Mouse (Mus musculus) left cerebral cortex, postnatal 25 days (tissue): ENCODE measurements at regions not wholly inside any gene's neighbourhood (a gene's known extent, or its start where the extent isn't known, plus 50 kb on each side); places are given as distances from the start of the nearest gene placed in this dataset.
"Not testable (repeated sequence)": the region's sequence is repeated elsewhere in the genome, so short reads cannot be mapped to it uniquely, and the experiment has no call there.

Experiments used
- DNase-seq, 2 experiments: peaks; one replicate each; pipeline ENCODE4 v3.0.0; 2022; ENCODE audit warnings: low spot score in 2 of 2, mixed read lengths in 1 of 2
- intact Hi-C: fragments of 180-260 bp; cut with DNase I; formaldehyde crosslinking; loops from one replicate; pipeline ENCODE4 v1.15.1; 2025

- intact Hi-C loops, DNase-seq: not testable (repeated sequence)
These were observed 146.0 kb upstream of the Tacstd2 start for GRCm38 (mm10) chr6:67681641-67682040.

DNA sequence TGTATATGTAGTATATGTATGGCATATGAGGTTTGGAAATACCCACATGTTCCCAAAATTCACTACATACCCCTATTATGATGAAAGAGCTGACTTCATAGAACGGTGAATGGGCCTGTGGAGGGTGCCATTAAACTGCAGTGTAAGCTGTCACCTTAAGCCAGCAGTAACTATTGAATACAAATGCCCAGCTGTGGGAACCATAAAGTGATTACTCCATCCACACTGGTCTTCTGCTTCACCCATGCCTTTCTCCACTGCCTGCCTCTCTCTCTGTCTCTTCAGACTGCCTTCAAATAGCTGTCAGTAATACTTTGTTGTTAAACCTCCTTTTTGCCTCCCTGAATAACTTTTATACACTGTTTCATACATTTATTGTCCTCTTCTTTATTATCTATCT lies 143.5 kb upstream of the Tacstd2 start:
- DNase-seq, intact Hi-C loops: not testable (repeated sequence)

DNA sequence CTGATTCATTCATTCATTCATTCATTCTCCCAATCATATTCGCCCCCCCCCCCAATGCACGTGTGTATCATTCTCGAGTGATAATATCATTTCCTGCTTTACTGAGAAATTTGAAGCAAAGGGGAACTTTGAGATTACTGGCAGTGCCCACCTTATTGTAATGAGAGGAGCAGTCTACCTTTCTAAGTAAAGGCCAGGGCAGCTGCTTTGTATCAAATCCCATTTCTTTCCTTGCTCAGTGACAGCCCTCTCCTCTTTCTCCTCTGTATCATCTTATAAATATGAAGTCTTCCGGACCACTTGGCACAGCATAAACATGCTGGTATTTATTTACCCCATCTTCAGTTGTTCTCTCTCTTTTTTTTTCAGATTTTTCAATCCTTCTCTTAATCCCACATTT lies 139.1 kb upstream of the Tacstd2 start:
- intact Hi-C loops, DNase-seq: not testable (repeated sequence)

GRCm38 (mm10) chr6:67673316-67673715 lies 137.7 kb upstream of the Tacstd2 start:
- DNase-seq, intact Hi-C loops: not testable (repeated sequence)

DNA sequence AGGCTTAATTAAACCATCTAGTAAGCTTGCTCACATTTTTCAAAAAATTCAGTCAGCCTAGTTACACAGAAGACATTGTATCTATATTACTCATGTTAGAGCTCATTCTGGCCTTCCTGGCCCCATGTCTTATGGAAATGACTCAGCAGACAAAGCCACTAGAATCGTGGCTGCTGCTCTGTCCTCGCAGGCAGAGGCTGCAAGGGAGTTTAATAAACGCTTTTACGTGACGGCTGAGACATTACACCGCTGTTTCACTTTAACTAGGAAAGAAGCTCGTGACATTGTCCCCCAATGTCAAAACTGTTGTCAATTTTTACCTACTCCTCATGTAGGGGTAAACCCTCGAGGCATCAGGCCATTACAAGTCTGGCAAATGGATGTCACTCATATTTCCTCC lies 132.5 kb upstream of the Tacstd2 start:
- DNase-seq, intact Hi-C loops: not testable (repeated sequence)

DNA sequence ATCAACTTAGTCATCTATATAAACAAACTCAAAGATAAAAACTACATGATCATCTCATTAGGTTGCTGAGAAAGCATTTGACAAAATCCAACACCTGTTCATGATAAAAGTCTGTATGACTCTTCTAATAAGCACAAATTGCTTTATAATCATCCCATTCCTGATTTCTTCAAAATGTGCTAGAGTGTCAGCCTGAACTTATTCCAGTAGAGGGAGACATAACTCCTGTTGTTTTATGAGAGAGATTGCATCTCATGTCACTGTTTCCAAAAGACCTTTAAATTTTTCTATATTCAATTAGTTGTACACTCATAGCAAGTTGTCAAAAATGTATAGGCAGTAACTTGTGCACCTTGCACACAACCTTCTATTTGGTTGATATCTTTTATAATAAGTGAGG lies 96.0 kb upstream of the Tacstd2 start:
- intact Hi-C loops = no loop called here
- DNase-seq = no peak

DNA sequence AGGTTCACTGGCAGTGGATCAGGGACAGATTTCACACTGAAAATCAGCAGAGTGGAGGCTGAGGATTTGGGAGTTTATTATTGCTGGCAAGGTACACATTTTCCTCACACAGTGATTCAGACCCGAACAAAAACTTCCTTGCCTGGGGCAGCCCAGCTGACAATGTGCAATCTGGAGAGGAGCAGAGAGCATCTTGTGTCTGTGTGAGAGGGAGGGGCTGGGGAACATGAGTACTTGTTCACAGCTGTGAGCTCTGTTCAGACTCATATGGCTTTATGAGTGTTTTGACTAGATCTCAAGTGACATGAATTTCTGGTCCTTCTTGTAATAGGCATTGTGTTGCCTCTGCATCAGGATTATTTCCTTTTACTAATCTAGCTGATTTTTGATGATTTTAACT lies 74.8 kb upstream of the Tacstd2 start:
- DNase-seq = no peak

GRCm38 (mm10) chr6:67609461-67609860 lies 73.9 kb upstream of the Tacstd2 start:
- intact Hi-C loops, DNase-seq: not testable (repeated sequence)

More for the DNA sequence above, 74.8 kb upstream of the Tacstd2 start:
- intact Hi-C loops = no loop called here
